Mouse (Mus musculus) stomach, embryonic 14.5 days (tissue): Measurements from ENCODE around the gene Tmod1. TPM values are rescaled to one million over a fixed set of nuclear protein-coding genes. Genes with fewer than 3 reads are reported as not detected.
A peak's percentile ranks its signal among the peaks of the same experiment; 100 is the strongest.

Experiments
- ATAC-seq: fragments of 200-750 bp; cut with Nextera tagmentation; 2 replicates; pipeline ENCODE4 v1.8.0; 2017; ENCODE audit warnings: low read depth, moderate TSS enrichment; ENCODE audit not compliant: insufficient number of reproducible peaks, insufficient read depth, low FRiP score
- H3K27ac ChIP-seq: fragments of 300-500 bp; sonication (generic); 2 replicates; pipeline ENCODE4 v1.5.1; 2014; ENCODE audit warnings: mild to moderate bottlenecking, low read length, moderate library complexity, mixed read lengths
- H3K27me3 ChIP-seq: fragments of 300-500 bp; sonication (generic); 2 replicates; pipeline ENCODE4 v1.6.1; 2014; ENCODE audit warnings: low read length, control low read depth, mixed read lengths; ENCODE audit not compliant: control insufficient read depth, insufficient read depth
- H3K36me3 ChIP-seq: fragments of 300-500 bp; sonication (generic); 2 replicates; pipeline ENCODE4 v1.6.1; 2014; ENCODE audit warnings: mild to moderate bottlenecking, control low read depth, low read length, moderate library complexity, mixed read lengths; ENCODE audit not compliant: control insufficient read depth, insufficient read depth
- H3K4me1 ChIP-seq: fragments of 300-500 bp; sonication (generic); 2 replicates; pipeline ENCODE4 v1.6.1; 2014; ENCODE audit warnings: low read length, control low read depth, mixed read lengths; ENCODE audit not compliant: control insufficient read depth, insufficient read depth
- H3K4me2 ChIP-seq: fragments of 300-500 bp; sonication (generic); replicated peaks from 2 replicates; pipeline ENCODE4 v1.6.1; 2014; ENCODE audit warnings: low read depth, low read length, control low read depth
- H3K4me3 ChIP-seq: fragments of 300-500 bp; sonication (generic); 2 replicates; pipeline ENCODE4 v1.5.1; 2014; ENCODE audit warnings: low read depth, low read length, control low read depth
- H3K9ac ChIP-seq: fragments of 300-500 bp; sonication (generic); replicated peaks from 2 replicates; pipeline ENCODE4 v1.6.1; 2014; ENCODE audit warnings: low read depth, mild to moderate bottlenecking, control low read depth, low read length, moderate library complexity, mixed read lengths
- H3K9me3 ChIP-seq: fragments of 300-500 bp; sonication (generic); 2 replicates; pipeline ENCODE4 v1.6.1; 2016; ENCODE audit warnings: low read depth, low read length, control low read depth; ENCODE audit not compliant: control insufficient read depth
- WGBS: fragments of 180-500 bp; shearing (Covaris S2); extraction: QIAGEN DNeasy Blood & Tissue Kit; methylation state at CpG from one replicate; pipeline ENCODE4 v1.1.7; 2014; 5-methylcytosine and 5-hydroxymethylcytosine counted together
- polyA plus RNA-seq: library from polyadenylated mRNA; unstranded; fragments of >200 nt; fragmentation: Nextera tagmentation; extraction: Ambion mirVana; gene quantifications from 2 replicates; pipeline ENCODE4 v1.2.1, GENCODE M21; 2014

Gene Tmod1
- polyA plus RNA-seq, 1 experiment from 2014 or later, result 3.2 TPM

DNA sequence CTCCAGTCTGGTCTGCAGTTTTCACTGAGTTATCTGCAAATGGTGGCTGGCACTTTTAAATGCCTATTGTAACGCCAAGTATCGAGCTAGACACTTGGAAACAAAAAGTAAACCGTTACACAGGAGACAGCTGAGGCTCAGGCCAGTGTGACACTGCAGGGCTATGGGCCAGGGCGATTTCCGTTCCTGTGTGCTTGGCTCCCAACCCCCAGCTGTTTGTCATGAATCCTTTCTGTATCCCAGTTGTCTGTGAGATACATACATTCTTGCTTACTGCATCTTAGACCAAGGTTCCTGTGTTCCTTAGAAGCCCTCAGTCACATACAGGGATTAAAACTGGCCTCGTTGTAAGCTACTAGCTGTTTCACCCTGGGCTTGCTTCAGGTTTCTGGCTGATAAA, 10.5 kb upstream of the Tmod1 start:
- Histone ChIP-seq H3K9ac (no peak overlapping the region), H3K27ac (no peak overlapping the region), H3K27me3 (no peaks in the 10 kb centered on the region), H3K36me3 (no peaks in the 10 kb centered on the region), H3K4me3 (no peak overlapping the region), H3K4me1 (no peaks in the 10 kb centered on the region), H3K9me3 (no peaks in the 10 kb centered on the region), H3K4me2 (no peak overlapping the region)
- 72% methylated on average over 6 of the region's 6 CpGs for WGBS
- ATAC-seq, result no peak

GRCm38 (mm10) chr4:46028781-46029180, 10.0 kb upstream of the Tmod1 start:
- Histone ChIP-seq H3K4me3 (no peak overlapping the region), H3K4me2 (no peak overlapping the region), H3K27me3 (no peaks in the 10 kb centered on the region), H3K9ac (no peak overlapping the region), H3K36me3 (no peaks in the 10 kb centered on the region), H3K9me3 (no peaks in the 10 kb centered on the region), H3K27ac (no peak overlapping the region), H3K4me1 (no peaks in the 10 kb centered on the region)
- WGBS, result 89% methylated on average over 4 of the region's 4 CpGs
- no peak for ATAC-seq

- H3K4me2 ChIP-seq, result no peak overlapping the region
- no peak overlapping the region for H3K4me3 ChIP-seq
- H3K27ac ChIP-seq, result no peak overlapping the region
- ATAC-seq, result no peak
- H3K9me3 ChIP-seq, result no peaks in the 10 kb centered on the region
- WGBS, result 48% methylated on average over 9 of the region's 9 CpGs
- H3K36me3 ChIP-seq, result no peaks in the 10 kb centered on the region
- H3K27me3 ChIP-seq, result no peaks in the 10 kb centered on the region
- no peak overlapping the region for H3K9ac ChIP-seq
- H3K4me1 ChIP-seq, result no peaks in the 10 kb centered on the region
These were observed 9.2 kb upstream of the Tmod1 start for GRCm38 (mm10) chr4:46029552-46029951.

GRCm38 (mm10) chr4:46032448-46032847, 6.3 kb upstream of the Tmod1 start:
- Histone ChIP-seq H3K27ac (no peak overlapping the region), H3K27me3 (peaks cover 2% of the 10 kb centered on the region; the same call in 1 of the 2 replicates), H3K4me1 (no peaks in the 10 kb centered on the region), H3K4me2 (no peak overlapping the region), H3K9ac (no peak overlapping the region), H3K36me3 (no peaks in the 10 kb centered on the region), H3K9me3 (no peaks in the 10 kb centered on the region), H3K4me3 (no peak overlapping the region)
- ATAC-seq, result no peak
- 55% methylated on average over 9 of the region's 9 CpGs for WGBS

DNA sequence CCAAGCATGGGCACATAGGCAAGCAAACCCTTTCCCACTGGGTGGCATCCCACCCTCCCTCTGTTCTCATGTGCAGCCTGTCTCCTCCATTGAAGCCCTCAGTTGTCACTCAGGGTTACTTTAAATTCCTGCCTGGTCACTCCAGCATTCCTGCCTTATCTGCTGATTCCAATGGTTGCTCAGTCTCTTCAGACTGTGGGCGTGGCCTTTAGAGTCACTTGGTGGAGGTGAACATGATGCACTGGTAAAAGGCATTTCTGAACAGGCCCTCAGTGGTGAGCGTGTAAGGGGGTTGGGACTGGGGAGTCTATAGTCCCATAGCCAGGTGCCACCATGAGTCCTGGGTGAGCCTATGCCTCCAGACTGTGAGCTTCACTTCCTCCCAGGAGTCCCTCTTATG, 5.5 kb upstream of the Tmod1 start:
- Histone ChIP-seq H3K4me3 (no peak overlapping the region), H3K4me2 (no peak overlapping the region)
- ATAC-seq, result 0 out of 2 replicates have a peak, but pooled peaks have one; percentile 28

DNA sequence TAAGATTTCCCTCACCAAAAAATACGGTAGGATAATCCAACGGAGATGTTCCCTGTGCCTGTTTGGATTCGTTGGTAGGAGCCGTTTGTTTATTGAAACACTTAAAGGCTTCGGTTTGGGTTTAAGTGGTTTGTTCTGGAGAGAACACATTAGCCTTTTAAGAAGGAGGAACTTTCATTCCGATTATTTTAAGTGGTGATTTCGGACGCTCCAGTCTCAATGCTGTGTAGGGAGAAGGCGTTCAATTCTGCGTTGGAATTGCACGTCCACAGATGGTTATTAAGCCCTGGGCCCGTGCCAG, 194 bp upstream of the Tmod1 start:
- no peak for ATAC-seq
- Histone ChIP-seq H3K36me3 (no peaks in the 10 kb centered on the region), H3K4me1 (peaks cover 7% of the 10 kb centered on the region; the same call in 1 of the 2 replicates), H3K4me3 (peak overlapping the region; percentile 56), H3K4me2 (peak overlapping the region; percentile 97), H3K9me3 (no peaks in the 10 kb centered on the region), H3K27ac (no peak overlapping the region), H3K9ac (no peak overlapping the region; the same call in 1 of the 2 replicates), H3K27me3 (peaks cover 30% of the 10 kb centered on the region)
- whole genome bisulfite sequencing, result 6% methylated on average over 12 of the region's 12 CpGs

More for the DNA sequence above, 5.5 kb upstream of the Tmod1 start:
- WGBS, result 38% methylated on average over 2 of the region's 2 CpGs
- H3K9me3 ChIP-seq, result no peaks in the 10 kb centered on the region
- H3K27me3 ChIP-seq, result peaks cover 9% of the 10 kb centered on the region
- H3K4me1 ChIP-seq, result no peaks in the 10 kb centered on the region
- H3K27ac ChIP-seq, result no peak overlapping the region
- no peaks in the 10 kb centered on the region for H3K36me3 ChIP-seq
- no peak overlapping the region for H3K9ac ChIP-seq

GRCm38 (mm10) chr4:46039899-46040298, 1.2 kb downstream of the Tmod1 start:
- no peak overlapping the region for H3K27ac ChIP-seq
- peaks cover 30% of the 10 kb centered on the region for H3K27me3 ChIP-seq
- no peak for ATAC-seq
- no peaks in the 10 kb centered on the region for H3K9me3 ChIP-seq
- H3K36me3 ChIP-seq, result no peaks in the 10 kb centered on the region
- H3K4me2 ChIP-seq, result peak overlapping the region; percentile 97; the same call in 1 of the 2 replicates
- peaks cover 7% of the 10 kb centered on the region; the same call in 1 of the 2 replicates for H3K4me1 ChIP-seq
- 10% methylated on average over 6 of the region's 6 CpGs for WGBS
- H3K4me3 ChIP-seq, result peak overlapping the region; percentile 56; the same call in 1 of the 2 replicates
- H3K9ac ChIP-seq, result no peak overlapping the region

DNA sequence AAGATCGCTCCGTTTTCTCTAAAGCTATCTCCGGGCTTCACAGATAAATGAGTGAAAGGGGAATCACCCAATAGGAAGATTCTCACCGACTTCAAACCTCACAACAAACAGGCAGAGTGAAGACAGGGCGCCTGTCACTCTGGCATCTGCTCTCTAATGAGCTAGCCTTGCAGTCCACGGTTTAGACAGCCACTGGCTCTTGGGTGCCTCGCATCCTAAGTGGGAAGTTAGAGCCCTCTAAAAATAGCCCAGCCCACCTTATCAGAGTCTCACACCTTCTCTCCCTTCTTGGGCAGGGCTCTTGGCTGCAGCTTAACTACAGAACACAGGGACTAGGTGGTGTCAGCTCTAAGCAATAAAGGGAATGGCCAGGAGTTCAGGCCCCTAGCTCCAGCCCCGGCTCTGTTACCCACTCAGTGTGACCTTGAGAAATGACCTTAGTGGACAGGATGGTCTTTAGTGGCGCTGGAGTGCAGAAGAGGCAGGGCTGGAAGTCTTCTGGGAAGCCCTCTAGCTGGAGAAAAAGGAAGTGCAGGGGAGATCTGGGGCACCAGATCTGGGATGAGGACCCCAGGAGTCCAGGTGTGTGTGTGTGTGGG, 2.0 kb downstream of the Tmod1 start:
- WGBS, result 18% methylated on average over 9 of the region's 9 CpGs
- H3K27me3 ChIP-seq, result peaks cover 30% of the 10 kb centered on the region
- no peak overlapping the region for H3K4me3 ChIP-seq

More for the DNA sequence above, 2.0 kb downstream of the Tmod1 start:
- Histone ChIP-seq H3K36me3 (no peaks in the 10 kb centered on the region), H3K27ac (no peak overlapping the region), H3K9me3 (no peaks in the 10 kb centered on the region), H3K4me2 (no peak overlapping the region), H3K4me1 (peaks cover 7% of the 10 kb centered on the region; the same call in 1 of the 2 replicates), H3K9ac (no peak overlapping the region)
- peak; percentile 66; the same call in 1 of the 2 replicates for ATAC-seq
